Mouse (Mus musculus): ENCODE results near the gene Fam3c. TPM values are rescaled to one million over a fixed set of nuclear protein-coding genes. Genes with fewer than 3 reads are reported as not detected.

Fam3c gene
- total RNA-seq (2021) = 100 to 1,000 TPM in 1 of 2 experiments, 10 to 100 TPM in 1; 90.6 to 102 TPM
- long read RNA-seq, experiment 1, transcript Fam3c-205 (10 exons, 2,826 nt) = major isoform, 106 of 133 reads
- long read RNA-seq, experiment 1, partial matches to known transcripts = 6 of 133 reads
- long read RNA-seq, experiment 1, other reads (novel, unspliced or antisense) = 20 of 133 reads
- long read RNA-seq, experiment 2, transcript Fam3c-205 (10 exons, 2,826 nt) = major isoform, 97 of 116 reads
- long read RNA-seq, experiment 2, partial matches to known transcripts = 4 of 116 reads
- long read RNA-seq, experiment 2, other reads (novel, unspliced or antisense) = 15 of 116 reads

- peak; percentile 95 for DNase-seq (ENCODE audit: low spot score in 2 of 2)
- intact Hi-C loops (cut with DNase I) = no loop called here
Measured at GRCm38 (mm10) chr6:22356086-22356507, at the start of gene Fam3c. TSS of gene Fam3c (minus strand) at chr6:22356243.

DNA sequence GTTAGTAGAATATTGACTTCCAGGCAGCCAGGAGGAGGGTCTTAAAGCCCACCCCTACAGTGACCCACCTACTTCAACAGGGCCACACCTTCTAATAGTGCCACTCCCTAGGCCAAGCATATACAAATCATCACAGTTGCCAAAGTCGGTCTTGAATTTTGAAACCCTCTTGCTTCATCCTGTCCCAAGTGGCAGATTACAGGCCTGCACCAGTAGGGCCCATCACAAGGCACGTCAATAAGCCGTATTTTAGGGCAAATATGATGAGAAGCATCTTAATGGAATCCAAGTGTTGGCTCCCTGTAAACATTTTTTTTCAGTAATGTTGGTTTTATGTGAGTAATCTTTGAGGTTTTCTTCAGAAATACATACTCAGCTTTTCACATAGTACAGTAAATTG is 49.0 kb upstream of the Fam3c start:
- intact Hi-C loops (cut with DNase I) = no loop called here
- no peak for DNase-seq (ENCODE audit: low spot score in 2 of 2)

- no peak for DNase-seq (ENCODE audit: low spot score in 2 of 2)
- intact Hi-C loops (cut with DNase I) = no loop called here
Measured at GRCm38 (mm10) chr6:22403736-22404135, 47.7 kb upstream of the Fam3c start.

- no peak for DNase-seq (ENCODE audit: low spot score in 2 of 2)
- intact Hi-C loops (cut with DNase I) = no loop called here
Measured at GRCm38 (mm10) chr6:22403317-22403716, 47.3 kb upstream of the Fam3c start.

DNA sequence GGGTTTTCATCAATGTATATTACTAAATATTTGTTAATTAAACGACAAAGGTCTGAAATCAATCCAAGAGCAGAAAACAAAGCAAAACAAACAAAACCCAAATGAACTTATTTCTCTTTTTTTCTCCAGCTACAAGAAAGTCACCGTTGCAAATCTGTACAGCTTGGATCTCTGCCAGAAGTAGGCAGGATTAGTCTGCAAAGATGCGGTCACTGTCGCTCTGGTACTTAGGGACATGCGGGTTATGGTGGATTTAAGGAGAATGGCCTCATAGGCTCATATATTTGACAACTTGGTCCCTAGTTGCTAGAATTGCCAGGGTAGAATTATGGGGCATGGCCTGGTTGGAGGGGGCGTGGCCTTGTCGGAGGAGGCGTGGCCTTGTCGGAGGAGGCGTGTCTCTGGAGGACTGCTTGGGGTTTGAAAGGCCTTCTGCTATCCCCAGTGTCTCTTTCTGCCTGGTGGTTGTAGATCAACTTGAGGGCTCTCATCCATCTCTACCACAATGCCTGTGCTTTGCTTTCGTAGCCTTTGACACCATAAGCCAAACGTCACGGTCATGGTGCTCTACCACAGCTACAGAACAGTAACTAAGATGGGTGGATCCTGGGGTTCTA is 46.6 kb upstream of the Fam3c start:
- intact Hi-C loops (cut with DNase I) = no loop called here
- no peak for DNase-seq (ENCODE audit: low spot score in 2 of 2)

DNA sequence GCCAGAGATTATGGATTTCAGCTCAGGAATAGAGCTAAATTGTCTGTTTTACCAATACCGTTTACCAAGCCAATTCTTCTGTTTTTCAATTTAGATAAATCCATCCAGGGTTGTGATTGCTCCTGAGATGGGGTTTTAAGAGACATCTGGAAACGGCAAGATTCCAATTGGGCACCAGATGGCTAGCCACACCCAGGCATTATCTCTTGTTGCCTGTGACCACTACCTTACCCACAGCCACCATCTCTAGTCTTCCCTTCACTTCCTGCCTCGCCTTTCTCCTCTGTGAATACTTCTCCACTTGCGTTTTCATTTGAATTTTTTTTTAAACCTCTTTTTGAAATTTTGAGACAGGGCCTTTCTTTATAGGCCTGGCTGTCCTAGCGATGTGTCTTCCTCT is 46.0 kb upstream of the Fam3c start:
- intact Hi-C loops (cut with DNase I) = no loop called here
- DNase-seq (ENCODE audit: low spot score in 2 of 2) = no peak

DNA sequence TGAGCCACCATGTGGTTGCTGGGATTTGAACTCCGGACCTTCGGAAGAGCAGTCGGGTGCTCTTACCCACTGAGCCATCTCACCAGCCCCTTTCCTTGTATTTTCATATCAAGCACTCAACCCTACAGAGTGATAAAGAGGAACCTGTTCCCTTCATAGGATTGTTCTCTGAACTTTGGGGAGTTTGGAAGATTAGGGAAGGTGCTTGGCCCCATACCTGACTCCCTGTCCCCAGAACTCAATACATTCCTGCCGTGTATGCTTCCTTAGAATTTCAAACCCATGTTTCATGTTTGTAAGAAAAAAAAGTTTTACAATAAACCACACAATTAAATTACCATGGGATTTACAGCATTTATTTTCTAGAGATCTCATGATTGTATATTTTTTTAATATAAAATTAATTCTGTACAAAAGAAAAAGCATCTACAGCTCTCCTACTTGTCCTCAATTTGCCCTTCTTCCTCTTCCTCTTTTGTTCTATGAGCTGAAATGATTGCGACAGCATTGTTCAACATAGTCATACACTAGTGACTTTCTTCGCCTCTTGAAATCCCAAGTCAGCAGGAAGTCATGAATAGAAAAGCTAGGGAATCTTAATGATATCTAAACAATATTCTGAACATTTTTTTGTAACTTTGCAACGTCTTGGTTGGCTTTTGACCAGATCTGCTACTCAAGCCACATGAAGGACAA is 42.2 kb upstream of the Fam3c start:
- no peak for DNase-seq (ENCODE audit: low spot score in 2 of 2)
- intact Hi-C loops (cut with DNase I) = no loop called here

GRCm38 (mm10) chr6:22395207-22395606 is 39.2 kb upstream of the Fam3c start:
- intact Hi-C loops (cut with DNase I) = no loop called here
- no peak for DNase-seq (ENCODE audit: low spot score in 2 of 2)

GRCm38 (mm10) chr6:22390654-22391365 is 34.8 kb upstream of the Fam3c start:
- intact Hi-C loops (cut with DNase I) = no loop called here
- no peak for DNase-seq (ENCODE audit: low spot score in 2 of 2)

DNA sequence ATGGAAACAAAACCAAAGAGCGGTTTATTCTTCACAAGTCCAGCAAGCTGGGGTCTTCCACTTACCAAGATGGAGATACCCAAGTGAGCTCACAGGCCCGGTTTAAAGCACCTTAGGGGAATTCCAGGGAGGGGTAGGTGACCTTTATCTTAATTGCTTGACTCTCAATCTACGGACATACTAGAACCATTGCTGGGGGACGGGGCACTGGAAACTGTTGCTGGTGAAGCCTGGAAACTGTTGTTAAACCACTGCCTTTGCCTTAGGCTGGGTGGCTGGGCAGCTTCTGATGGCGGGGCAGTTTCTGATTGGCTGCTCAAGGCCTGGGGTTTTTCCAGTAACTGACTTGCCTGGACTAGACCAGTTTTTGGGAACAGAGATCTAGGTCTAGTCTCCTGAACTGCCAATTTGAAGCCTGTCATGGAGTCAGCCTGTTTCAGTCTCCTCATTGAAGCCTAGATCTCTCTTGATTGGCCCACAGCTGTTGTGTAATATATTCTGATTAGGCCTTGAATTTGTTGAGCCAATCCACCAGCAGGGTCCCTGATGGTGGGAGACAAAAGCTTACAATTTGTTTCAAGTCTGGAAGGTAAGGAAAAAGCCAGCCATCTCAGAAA is 29.3 kb upstream of the Fam3c start:
- no peak for DNase-seq (ENCODE audit: low spot score in 2 of 2)
- intact Hi-C loops (cut with DNase I) = no loop called here

DNA sequence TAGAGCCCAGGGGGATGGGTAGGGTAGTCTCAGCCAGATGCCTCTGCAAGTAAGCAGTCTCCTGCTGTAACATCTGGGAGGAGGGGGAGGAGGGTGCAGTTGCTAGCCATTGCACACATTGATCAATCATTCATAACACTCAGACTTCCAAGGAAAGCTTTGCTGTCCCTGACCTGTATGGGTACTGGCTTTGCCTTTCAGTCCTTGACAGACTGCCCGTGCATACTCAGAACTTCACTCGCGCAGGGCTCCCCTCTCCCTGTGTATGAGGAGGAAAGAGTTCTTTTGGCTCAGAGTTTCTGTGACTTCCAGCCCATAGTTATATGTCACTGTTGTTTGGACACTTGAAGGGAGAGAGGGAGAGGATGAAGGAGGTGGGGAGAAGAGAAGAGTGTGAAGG is 24.2 kb upstream of the Fam3c start:
- intact Hi-C loops (cut with DNase I) = no loop called here
- DNase-seq (ENCODE audit: low spot score in 2 of 2) = no peak

GRCm38 (mm10) chr6:22379831-22380230 is 23.8 kb upstream of the Fam3c start:
- intact Hi-C loops (cut with DNase I) = no loop called here
- DNase-seq (ENCODE audit: low spot score in 2 of 2) = no peak

- no peak for DNase-seq (ENCODE audit: low spot score in 2 of 2)
- intact Hi-C loops (cut with DNase I) = no loop called here
Measured at GRCm38 (mm10) chr6:22378462-22378861, 22.4 kb upstream of the Fam3c start.

DNA sequence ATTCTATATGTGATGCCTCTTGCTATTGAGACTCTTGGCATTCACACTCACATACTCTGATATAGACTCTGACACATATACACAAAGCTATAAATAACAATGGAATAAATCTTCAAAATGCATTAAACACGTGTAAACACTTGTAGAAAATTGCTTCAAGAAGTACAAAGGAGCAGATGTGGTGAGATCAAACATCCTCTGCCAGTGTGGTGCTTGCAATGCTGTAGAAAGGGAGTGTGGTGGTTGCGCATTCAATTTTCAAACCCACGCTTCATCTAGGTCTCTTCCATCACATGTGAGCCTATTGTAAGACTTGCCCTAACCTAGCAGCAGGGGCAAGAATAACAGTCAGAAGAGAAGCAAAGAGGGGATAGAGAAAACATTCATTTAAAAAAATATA is 18.7 kb upstream of the Fam3c start:
- intact Hi-C loops (cut with DNase I) = no loop called here

GRCm38 (mm10) chr6:22373476-22373875 is 17.4 kb upstream of the Fam3c start:
- no peak for DNase-seq (ENCODE audit: low spot score in 2 of 2)
- intact Hi-C loops (cut with DNase I) = no loop called here

More for the DNA sequence above, 18.7 kb upstream of the Fam3c start:
- DNase-seq (ENCODE audit: low spot score in 2 of 2) = no peak

DNA sequence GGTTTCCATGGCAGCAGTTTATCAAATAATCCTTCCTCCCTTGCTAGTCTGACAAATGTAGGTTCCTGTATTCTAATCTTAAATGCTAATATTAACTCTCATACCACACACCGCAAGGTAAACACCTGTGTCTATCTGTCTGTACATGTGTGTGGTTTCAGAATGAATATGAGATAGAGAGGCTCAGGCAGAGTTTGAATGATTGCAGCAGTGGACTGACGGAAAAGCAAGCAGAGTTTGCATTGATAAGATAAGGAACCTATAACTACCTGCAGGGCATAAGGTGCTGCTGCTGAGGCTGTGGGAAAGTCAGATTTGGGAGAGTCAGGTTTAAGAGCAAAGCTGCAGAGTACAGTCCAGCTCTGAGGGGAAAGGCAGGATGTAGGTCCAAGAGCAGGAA is 10.9 kb upstream of the Fam3c start:
- intact Hi-C loops (cut with DNase I) = no loop called here
- no peak for DNase-seq (ENCODE audit: low spot score in 2 of 2)

- intact Hi-C loops (cut with DNase I) = no loop called here
- DNase-seq (ENCODE audit: low spot score in 2 of 2) = no peak
Measured at GRCm38 (mm10) chr6:22363590-22363989, 7.5 kb upstream of the Fam3c start.

DNA sequence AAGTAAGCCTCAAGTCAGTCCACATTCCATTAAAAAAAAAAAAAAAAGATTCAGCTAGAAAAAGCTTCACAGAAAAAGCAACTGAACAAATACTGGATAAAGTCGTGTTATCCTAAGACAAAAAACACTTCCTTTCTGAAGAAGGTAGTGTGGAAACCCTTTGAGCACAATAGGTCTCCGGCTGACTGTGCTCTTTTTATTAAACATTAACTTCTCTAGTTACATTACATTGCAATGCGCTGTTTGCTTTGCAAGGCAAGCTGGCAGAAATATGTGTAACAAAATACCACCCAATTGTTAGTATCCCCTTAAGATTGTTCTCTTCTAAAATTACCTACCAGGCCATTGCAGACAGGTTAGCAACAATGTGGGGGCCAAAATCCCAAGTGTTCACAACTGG is 5.9 kb upstream of the Fam3c start:
- intact Hi-C loops (cut with DNase I) = no loop called here
- DNase-seq (ENCODE audit: low spot score in 2 of 2) = no peak

DNA sequence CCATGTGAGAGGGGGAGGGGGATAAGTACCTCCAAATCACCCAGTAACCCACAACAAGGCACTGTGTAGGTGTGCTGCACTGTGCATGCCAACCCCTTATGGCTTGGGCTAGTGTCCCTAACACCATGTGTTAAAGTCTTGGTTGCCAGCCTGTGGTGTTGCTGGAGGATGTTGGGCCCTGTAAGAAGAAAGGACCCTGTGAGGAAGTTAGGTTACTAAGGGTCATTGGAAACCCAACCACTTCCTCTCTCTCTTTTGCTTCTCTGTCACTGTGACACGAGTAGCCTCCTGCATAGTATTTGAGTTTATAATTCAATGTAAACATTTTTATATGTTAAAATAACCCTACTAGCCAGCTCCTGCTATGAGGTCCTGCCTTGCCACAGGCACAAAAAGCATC is 3.0 kb upstream of the Fam3c start:
- intact Hi-C loops (cut with DNase I) = no loop called here

GRCm38 (mm10) chr6:22357351-22357750 is 1.3 kb upstream of the Fam3c start:
- intact Hi-C loops (cut with DNase I) = no loop called here
- no peak for DNase-seq (ENCODE audit: low spot score in 2 of 2)

More for the DNA sequence above, 3.0 kb upstream of the Fam3c start:
- no peak for DNase-seq (ENCODE audit: low spot score in 2 of 2)

Data from left cerebral cortex, postnatal 14 days (tissue).